Comparison of ENCODE assay signal across 8 mouse cellular contexts in genomic region chr1:136707394-136707793, GRCm38 (mm10).
DNase-seq lines count a peak whose midpoint lies in the region; ATAC-seq and TF ChIP-seq lines count a peak whose summit lies in the region.

No protein-coding gene starts in this region.

- no peak for TF ChIP-seq RAD21 in MEL (IDR thresholded peaks at IDR 0.05; ENCODE audit: low read depth, low read length)

- no peak for DNase-seq in midbrain, embryonic 10.5 days (ENCODE audit: low spot score)
- DNase-seq in MEL (ENCODE audit: low read depth, low spot score): peak; percentile 92
- peak; percentile 23 for DNase-seq in liver, embryonic 13.5 days
- peak; percentile 20 to 47 for DNase-seq in thymus, adult 18-20 months
- DNase-seq in cerebellum, postnatal 4 days (ENCODE audit: low spot score in 2 of 2): no peak
- DNase-seq in gastrocnemius, adult 18-20 months (ENCODE audit: low spot score): no peak
- no peak for DNase-seq in ovary, postnatal 36 days (ENCODE audit: low spot score)

- no peak for TF ChIP-seq CTCF in MEL (IDR thresholded peaks at IDR 0.05 in 2 of 3, conservative IDR thresholded peaks at IDR 0.05 in 1 of 3; ENCODE audit: control insufficient read depth in 1 of 3, insufficient read depth in 1 of 3, low read depth in 2 of 3, low read length in 3 of 3, poor library complexity in 1 of 3, severe bottlenecking in 1 of 3)

- H3K36me3 ChIP-seq in midbrain, embryonic 10.5 days: no peaks in the 10 kb centered on the region
- H3K36me3 ChIP-seq in midbrain, embryonic 15.5 days (replicated peaks): no peaks in the 10 kb centered on the region
- no peaks in the 10 kb centered on the region; a peak in 2 of 4 replicates for H3K36me3 ChIP-seq in MEL (ENCODE audit: control insufficient read depth in 1 of 2, insufficient read depth in 2 of 2, low read length in 2 of 2)
- H3K36me3 ChIP-seq in liver, embryonic 13.5 days: no peaks in the 10 kb centered on the region

- peak overlapping the region; percentile 24 for H3K27ac ChIP-seq in midbrain, embryonic 10.5 days (replicated peaks)
- no peak overlapping the region for H3K27ac ChIP-seq in midbrain, embryonic 15.5 days
- H3K27ac ChIP-seq in MEL (ENCODE audit: control insufficient read depth, low read depth, low read length): peak overlapping the region; percentile 50
- no peak overlapping the region for H3K27ac ChIP-seq in liver, embryonic 13.5 days

- H3K9ac ChIP-seq in midbrain, embryonic 15.5 days: no peak overlapping the region
- peak overlapping the region; percentile 62 for H3K9ac ChIP-seq in MEL (ENCODE audit: control insufficient read depth, low read depth, low read length, poor library complexity, severe bottlenecking)
- H3K9ac ChIP-seq in liver, embryonic 13.5 days: no peak overlapping the region

- no peak overlapping the region for H3K4me3 ChIP-seq in midbrain, embryonic 10.5 days
- no peak overlapping the region for H3K4me3 ChIP-seq in midbrain, embryonic 15.5 days
- H3K4me3 ChIP-seq in MEL (ENCODE audit: control insufficient read depth in 1 of 2, insufficient read depth in 1 of 2, low read depth in 2 of 2, low read length in 2 of 2): peak overlapping the region; percentile 57 to 59
- no peak overlapping the region for H3K4me3 ChIP-seq in liver, embryonic 13.5 days (replicated peaks)

- no peak for TF ChIP-seq EP300 in MEL (IDR thresholded peaks at IDR 0.05; ENCODE audit: low read depth in 1 of 2, low read length in 2 of 2)

- no peaks in the 10 kb centered on the region for H3K27me3 ChIP-seq in midbrain, embryonic 10.5 days (ENCODE audit: low read depth, poor library complexity, severe bottlenecking)
- no peaks in the 10 kb centered on the region for H3K27me3 ChIP-seq in midbrain, embryonic 15.5 days (replicated peaks)
- no peaks in the 10 kb centered on the region for H3K27me3 ChIP-seq in MEL (ENCODE audit: control insufficient read depth in 1 of 2, insufficient read depth in 2 of 2, low read length in 2 of 2)
- no peaks in the 10 kb centered on the region for H3K27me3 ChIP-seq in liver, embryonic 13.5 days

- peak; percentile 12 to 61; a peak in 2 of 4 replicates for TF ChIP-seq POLR2A in MEL (IDR thresholded peaks at IDR 0.05; ENCODE audit: control insufficient read depth in 1 of 2, insufficient read depth in 1 of 2, low read depth in 1 of 2, low read length in 2 of 2, poor library complexity in 1 of 2)

- ATAC-seq in midbrain, embryonic 15.5 days (replicated peaks): no peak; the same call in 1 of the 2 replicates
- ATAC-seq in liver, embryonic 13.5 days (ENCODE audit: low read depth): peak; percentile 51; the same call in 1 of the 2 replicates

- H3K4me1 ChIP-seq in midbrain, embryonic 10.5 days: peaks cover 15% of the 10 kb centered on the region
- 0 out of 2 replicates have a peak, but pooled peaks cover 6% of the 10 kb centered on the region for H3K4me1 ChIP-seq in midbrain, embryonic 15.5 days
- peaks cover 0 to 9% of the 10 kb centered on the region in 2 experiments; a peak in 2 of 4 replicates for H3K4me1 ChIP-seq in MEL (ENCODE audit: control insufficient read depth in 1 of 2, insufficient read depth in 2 of 2, low read length in 2 of 2)
- 0 out of 2 replicates have a peak, but pooled peaks cover 3% of the 10 kb centered on the region for H3K4me1 ChIP-seq in liver, embryonic 13.5 days (replicated peaks)

- H3K4me2 ChIP-seq in midbrain, embryonic 15.5 days: no peak overlapping the region
- H3K4me2 ChIP-seq in liver, embryonic 13.5 days: no peak overlapping the region

- no peaks in the 10 kb centered on the region for H3K79me2 ChIP-seq in MEL (ENCODE audit: control insufficient read depth, insufficient read depth, low read length, poor library complexity)

- WGBS in midbrain, embryonic 10.5 days: 87% methylated on average over 8 of the region's 8 CpGs
- WGBS in midbrain, embryonic 15.5 days: 92% methylated on average over 8 of the region's 8 CpGs
- WGBS in liver, embryonic 13.5 days (ENCODE audit: insufficient replicate concordance): 69% methylated on average over 8 of the region's 8 CpGs

- no peaks in the 10 kb centered on the region for H3K9me3 ChIP-seq in midbrain, embryonic 10.5 days (replicated peaks)
- no peaks in the 10 kb centered on the region for H3K9me3 ChIP-seq in midbrain, embryonic 15.5 days
- no peaks in the 10 kb centered on the region for H3K9me3 ChIP-seq in MEL (replicated peaks; ENCODE audit: insufficient read depth, low read length)
- no peaks in the 10 kb centered on the region for H3K9me3 ChIP-seq in liver, embryonic 13.5 days (replicated peaks)

TF ChIP-seq in MEL, 35 proteins besides CTCF, POLR2A, EP300 and RAD21:
- peak; percentile 47; the same call in 1 of the 2 replicates for TF ChIP-seq HCFC1 (IDR thresholded peaks at IDR 0.05; ENCODE audit: low read depth, low read length)
- TF ChIP-seq BHLHE40 (IDR thresholded peaks at IDR 0.05; ENCODE audit: borderline replicate concordance, low read depth, low read length): no peak
- TF ChIP-seq ELF1 (IDR thresholded peaks at IDR 0.05; ENCODE audit: low read depth, low read length): peak; percentile 53; the same call in 1 of the 2 replicates
- peak; percentile 57 for TF ChIP-seq NELFE (IDR thresholded peaks at IDR 0.05; ENCODE audit: low read depth, low read length)
- 0 out of 2 replicates have a peak, but pooled peaks have one; percentile 38 for TF ChIP-seq MYC (IDR thresholded peaks at IDR 0.05; ENCODE audit: low read depth, low read length)
- no peak for TF ChIP-seq MAZ (IDR thresholded peaks at IDR 0.05; ENCODE audit: low read depth, low read length)
- no peak for TF ChIP-seq GATA1 (IDR thresholded peaks at IDR 0.05; ENCODE audit: low read depth, low read length)
- peak; percentile 72 for TF ChIP-seq TBP (IDR thresholded peaks at IDR 0.05; ENCODE audit: low read depth, low read length)
- TF ChIP-seq TCF12 (IDR thresholded peaks at IDR 0.05; ENCODE audit: low read depth, low read length): 0 out of 2 replicates have a peak, but pooled peaks have one; percentile 5
- TF ChIP-seq MAX (IDR thresholded peaks at IDR 0.05; ENCODE audit: low read length): 0 out of 2 replicates have a peak, but pooled peaks have one; percentile 27

Comparison
In these comparisons a context has a peak if more than half of its experiments do, and no peak if none do; other contexts are left out.
1. H3K27ac ChIP-seq: peak in midbrain, embryonic 10.5 days (single experiment) and MEL (single experiment); none in midbrain, embryonic 15.5 days (single experiment) and liver, embryonic 13.5 days (single experiment).
2. DNase-seq: peak in MEL (single experiment), liver, embryonic 13.5 days (single experiment) and thymus, adult 18-20 months (2 of 2); none in midbrain, embryonic 10.5 days (single experiment), cerebellum, postnatal 4 days (0 of 2), gastrocnemius, adult 18-20 months (single experiment) and ovary, postnatal 36 days (single experiment).
3. H3K4me3 ChIP-seq: peak in MEL (2 of 2); none in midbrain, embryonic 10.5 days (single experiment), midbrain, embryonic 15.5 days (single experiment) and liver, embryonic 13.5 days (single experiment).